Mouse (Mus musculus) neural tube, embryonic 12.5 days (tissue): ENCODE results near the gene Mkrn1. TPM values are rescaled to one million over a fixed set of nuclear protein-coding genes. Genes with fewer than 3 reads are reported as not detected.
A peak's percentile ranks its signal among the peaks of the same experiment; 100 is the strongest.
"Not testable (repeated sequence)": the region's sequence is repeated elsewhere in the genome, so short reads cannot be mapped to it uniquely, and the experiment has no call there.

Source experiments
- ATAC-seq: fragments of 200-750 bp; cut with Nextera tagmentation; 2 replicates; pipeline ENCODE4 v1.8.0; 2017; ENCODE audit warnings: low read depth, mild to moderate bottlenecking, moderate TSS enrichment, moderate library complexity; ENCODE audit not compliant: low FRiP score
- H3K27ac ChIP-seq: fragments of 300-500 bp; sonication (generic); 2 replicates; pipeline ENCODE4 v1.5.1; 2016
- H3K27me3 ChIP-seq: fragments of 300-500 bp; sonication (generic); replicated peaks from 2 replicates; pipeline ENCODE4 v1.6.1; 2016; ENCODE audit warnings: mild to moderate bottlenecking
- H3K36me3 ChIP-seq: fragments of 300-500 bp; sonication (generic); 2 replicates; pipeline ENCODE4 v1.6.1; 2016; ENCODE audit warnings: mild to moderate bottlenecking
- H3K4me1 ChIP-seq: fragments of 300-500 bp; sonication (generic); 2 replicates; pipeline ENCODE4 v1.6.1; 2016
- H3K4me2 ChIP-seq: fragments of 300-500 bp; sonication (generic); replicated peaks from 2 replicates; pipeline ENCODE4 v1.6.1; 2016; ENCODE audit warnings: mild to moderate bottlenecking
- H3K4me3 ChIP-seq: fragments of 300-500 bp; sonication (generic); 2 replicates; pipeline ENCODE4 v1.5.1; 2016
- H3K9ac ChIP-seq: fragments of 300-500 bp; sonication (generic); 2 replicates; pipeline ENCODE4 v1.6.1; 2016; ENCODE audit warnings: mild to moderate bottlenecking
- H3K9me3 ChIP-seq: fragments of 300-500 bp; sonication (generic); 2 replicates; pipeline ENCODE4 v1.6.1; 2016; ENCODE audit warnings: mild to moderate bottlenecking
- WGBS: fragments of 180-500 bp; shearing (Covaris S2); methylation state at CpG from one replicate; pipeline ENCODE4 v1.1.7; 2016; 5-methylcytosine and 5-hydroxymethylcytosine counted together
- polyA plus RNA-seq: library from polyadenylated mRNA; unstranded; fragments of >200 nt; fragmentation: Nextera tagmentation; extraction: Ambion mirVana; gene quantifications from 2 replicates; pipeline ENCODE4 v1.2.1, GENCODE M21; 2016

The Mkrn1 gene
- polyA plus RNA-seq, 1 experiment from 2014 or later = 209 TPM

- no peak for ATAC-seq
- Histone ChIP-seq H3K4me3 (no peak overlapping the region), H3K27me3 (no peaks in the 10 kb centered on the region), H3K27ac (no peak overlapping the region), H3K9ac (no peak overlapping the region), H3K4me1 (peaks cover 27% of the 10 kb centered on the region), H3K4me2 (0 out of 2 replicates have a peak overlapping the region, but pooled peaks have one; percentile 16), H3K36me3 (peaks cover 9% of the 10 kb centered on the region), H3K9me3 (0 out of 2 replicates have a peak, but pooled peaks cover 5% of the 10 kb centered on the region)
- WGBS = 26% methylated on average over 4 of the region's 4 CpGs
Observed at GRCm38 (mm10) chr6:39373301-39373955, 46.8 kb downstream of the Mkrn1 start.

- ATAC-seq = no peak
Observed at GRCm38 (mm10) chr6:39372727-39373126, 47.5 kb downstream of the Mkrn1 start.

GRCm38 (mm10) chr6:39372042-39372441, 48.2 kb downstream of the Mkrn1 start:
- no peak for ATAC-seq
- Histone ChIP-seq H3K27ac (no peak overlapping the region), H3K4me1 (peaks cover 24% of the 10 kb centered on the region), H3K27me3 (no peaks in the 10 kb centered on the region), H3K9ac (no peak overlapping the region), H3K9me3 (0 out of 2 replicates have a peak, but pooled peaks cover 5% of the 10 kb centered on the region), H3K4me3 (no peak overlapping the region), H3K4me2 (no peak overlapping the region), H3K36me3 (peaks cover 14% of the 10 kb centered on the region)

More at GRCm38 (mm10) chr6:39372727-39373126, 47.5 kb downstream of the Mkrn1 start:
- 50% methylated on average over 7 of the region's 7 CpGs for WGBS
- Histone ChIP-seq H3K9ac (no peak overlapping the region), H3K4me3 (no peak overlapping the region), H3K9me3 (0 out of 2 replicates have a peak, but pooled peaks cover 5% of the 10 kb centered on the region), H3K27me3 (no peaks in the 10 kb centered on the region), H3K4me1 (peaks cover 27% of the 10 kb centered on the region), H3K27ac (no peak overlapping the region), H3K4me2 (peak overlapping the region; percentile 16; the same call in 1 of the 2 replicates), H3K36me3 (peaks cover 11% of the 10 kb centered on the region)

GRCm38 (mm10) chr6:39369631-39370030, 50.6 kb downstream of the Mkrn1 start:
- peaks cover 25% of the 10 kb centered on the region for H3K36me3 ChIP-seq
- 0 out of 2 replicates have a peak, but pooled peaks cover 5% of the 10 kb centered on the region for H3K9me3 ChIP-seq
- no peak overlapping the region for H3K4me2 ChIP-seq
- no peak overlapping the region for H3K4me3 ChIP-seq
- H3K9ac ChIP-seq = no peak overlapping the region
- H3K27ac ChIP-seq = no peak overlapping the region
- H3K4me1 ChIP-seq = peaks cover 12% of the 10 kb centered on the region
- no peaks in the 10 kb centered on the region for H3K27me3 ChIP-seq
- no peak for ATAC-seq
- WGBS = 90% methylated on average over 3 of the region's 3 CpGs

GRCm38 (mm10) chr6:39362684-39363083, 57.6 kb downstream of the Mkrn1 start:
- ATAC-seq = no peak
- H3K9ac ChIP-seq = no peak overlapping the region
- no peaks in the 10 kb centered on the region for H3K9me3 ChIP-seq
- H3K27me3 ChIP-seq = no peaks in the 10 kb centered on the region
- no peaks in the 10 kb centered on the region for H3K4me1 ChIP-seq
- WGBS = 97% methylated on average over 2 of the region's 2 CpGs
- H3K36me3 ChIP-seq = peaks cover 46% of the 10 kb centered on the region
- no peak overlapping the region for H3K4me2 ChIP-seq
- H3K27ac ChIP-seq = no peak overlapping the region
- no peak overlapping the region for H3K4me3 ChIP-seq

- 96% methylated on average over 9 of the region's 9 CpGs for WGBS
Observed at GRCm38 (mm10) chr6:39359207-39359606, 61.1 kb downstream of the Mkrn1 start.

GRCm38 (mm10) chr6:39348946-39349345, 71.3 kb downstream of the Mkrn1 start:
- H3K4me1 ChIP-seq = peaks cover 38% of the 10 kb centered on the region
- no peak overlapping the region for H3K9ac ChIP-seq
- no peaks in the 10 kb centered on the region for H3K27me3 ChIP-seq
- no peaks in the 10 kb centered on the region for H3K9me3 ChIP-seq
- 52% methylated on average over 6 of the region's 6 CpGs for WGBS
- no peak for ATAC-seq
- H3K4me2 ChIP-seq = no peak overlapping the region
- H3K4me3 ChIP-seq = no peak overlapping the region
- peaks cover 54% of the 10 kb centered on the region for H3K36me3 ChIP-seq
- H3K27ac ChIP-seq = no peak overlapping the region

More at GRCm38 (mm10) chr6:39359207-39359606, 61.1 kb downstream of the Mkrn1 start:
- not testable (repeated sequence) for H3K27ac ChIP-seq, H3K4me3 ChIP-seq, H3K27me3 ChIP-seq, H3K4me2 ChIP-seq, ATAC-seq, H3K9me3 ChIP-seq, H3K4me1 ChIP-seq, H3K9ac ChIP-seq
- peaks cover 59% of the 10 kb centered on the region for H3K36me3 ChIP-seq

- 11% methylated on average over 4 of the region's 4 CpGs for WGBS
- Histone ChIP-seq H3K36me3 (peaks cover 54% of the 10 kb centered on the region), H3K27ac (peak overlapping the region; percentile 65), H3K9me3 (no peaks in the 10 kb centered on the region), H3K4me1 (peaks cover 38% of the 10 kb centered on the region), H3K27me3 (no peaks in the 10 kb centered on the region), H3K4me2 (no peak overlapping the region), H3K9ac (no peak overlapping the region), H3K4me3 (no peak overlapping the region)
- 0 out of 2 replicates have a peak, but pooled peaks have one; percentile 21 for ATAC-seq
Observed at GRCm38 (mm10) chr6:39347880-39348814, 72.1 kb downstream of the Mkrn1 start.

Other genes with a start within 250 kb of the Mkrn1 start
- 19.5 and 20.7 TPM in 2 replicates for gene Kdm7a, start 213.7 kb downstream of the Mkrn1 start, polyA plus RNA-seq
- 57.1 and 63.6 TPM in 2 replicates for gene Slc37a3, start 42.8 kb downstream of the Mkrn1 start, polyA plus RNA-seq
- 0.32 and 0.33 TPM in 2 replicates for gene Rab19, start 39.3 kb downstream of the Mkrn1 start, polyA plus RNA-seq
- gene Dennd2a, start 137.4 kb upstream of the Mkrn1 start, polyA plus RNA-seq = 48.4 and 50.6 TPM in 2 replicates
- 37.2 and 40.9 TPM in 2 replicates for gene Adck2, start 153.4 kb upstream of the Mkrn1 start, polyA plus RNA-seq
- 0.51 and 1.7 TPM in 2 replicates for gene Gm42420, start 165.3 kb upstream of the Mkrn1 start, polyA plus RNA-seq
- 319 and 340 TPM in 2 replicates for gene Ndufb2, start 172.1 kb upstream of the Mkrn1 start, polyA plus RNA-seq